Mouse (Mus musculus) layer of hippocampus, postnatal 36 days (tissue): ENCODE results near the gene Vps53. TPM values are rescaled to one million over a fixed set of nuclear protein-coding genes. Genes with fewer than 3 reads are reported as not detected.

Source experiments
- DNase-seq, 2 experiments: peaks; one replicate each; pipeline ENCODE4 v3.0.0; 2022
- total RNA-seq, 2 experiments: library from RNA; stranded (reverse); gene quantifications; 2 replicates each; pipeline ENCODE4 v1.2.3; 2021

Gene Vps53
- total RNA-seq, 2 experiments from 2014 or later, result 92.2 to 99.8 TPM

DNA sequence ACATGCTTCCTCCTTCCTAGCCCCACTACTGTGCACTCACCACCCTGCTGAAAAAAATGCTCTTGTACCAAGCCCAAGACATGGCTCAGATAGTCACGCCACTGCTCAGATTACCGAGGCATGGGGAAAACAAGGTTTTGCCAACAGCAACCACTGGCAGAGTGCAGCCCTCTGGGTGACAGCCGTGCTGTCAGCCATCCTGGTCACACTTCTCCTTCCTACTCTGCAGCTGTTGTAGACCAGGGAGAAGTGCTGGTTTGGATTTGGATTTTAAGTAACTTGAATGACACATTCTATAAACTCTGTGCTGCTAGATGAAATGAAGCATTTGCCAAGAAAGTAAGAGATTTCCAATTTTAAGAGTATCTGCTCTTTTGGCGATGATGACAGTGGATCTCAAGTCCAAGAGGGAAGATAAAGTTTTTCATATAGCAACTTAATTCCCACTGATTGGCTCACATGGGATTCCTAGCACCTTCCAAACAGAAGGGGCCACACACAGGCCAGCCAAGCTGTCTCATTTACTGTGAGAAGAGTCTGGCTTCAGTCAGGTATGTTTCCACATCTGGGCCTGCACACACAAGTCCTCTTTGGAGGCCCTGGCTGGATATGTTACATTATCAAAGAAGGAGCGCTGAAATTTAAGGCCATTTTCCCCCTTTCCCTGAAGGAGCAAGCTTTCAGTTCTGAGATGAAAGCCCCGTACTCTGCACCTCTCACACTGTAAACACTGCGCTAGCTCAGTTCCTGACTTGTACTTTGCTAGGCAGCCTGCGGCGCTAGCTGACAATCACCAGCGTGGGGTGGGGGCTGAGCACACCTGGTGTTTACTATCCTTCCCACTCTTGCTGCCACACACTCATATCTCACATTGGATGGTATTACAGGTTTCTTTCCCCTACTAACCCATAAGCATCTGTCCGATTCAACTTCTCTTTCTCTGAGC, 72.6 kb downstream of the Vps53 start:
- no peak for DNase-seq

DNA sequence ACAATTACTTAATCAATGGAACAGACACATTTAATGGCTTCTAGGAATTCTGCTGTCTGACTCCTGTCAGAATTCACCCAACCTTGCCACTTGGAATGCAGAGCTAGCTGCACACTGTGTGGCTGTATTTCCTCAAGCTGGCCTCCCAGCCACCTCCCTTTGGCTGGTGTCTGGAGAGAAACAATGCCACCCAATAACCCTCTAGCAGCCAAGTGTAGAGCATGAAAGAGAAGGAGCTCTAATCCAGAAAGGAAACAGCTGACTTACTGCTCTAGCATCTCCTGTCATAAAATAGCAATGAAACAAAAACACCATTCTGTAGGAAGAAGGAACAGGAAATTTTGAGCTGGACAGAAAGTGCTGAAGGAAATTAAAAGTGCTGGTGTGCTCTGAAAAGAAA, 78.3 kb downstream of the Vps53 start:
- DNase-seq, result no peak

DNA sequence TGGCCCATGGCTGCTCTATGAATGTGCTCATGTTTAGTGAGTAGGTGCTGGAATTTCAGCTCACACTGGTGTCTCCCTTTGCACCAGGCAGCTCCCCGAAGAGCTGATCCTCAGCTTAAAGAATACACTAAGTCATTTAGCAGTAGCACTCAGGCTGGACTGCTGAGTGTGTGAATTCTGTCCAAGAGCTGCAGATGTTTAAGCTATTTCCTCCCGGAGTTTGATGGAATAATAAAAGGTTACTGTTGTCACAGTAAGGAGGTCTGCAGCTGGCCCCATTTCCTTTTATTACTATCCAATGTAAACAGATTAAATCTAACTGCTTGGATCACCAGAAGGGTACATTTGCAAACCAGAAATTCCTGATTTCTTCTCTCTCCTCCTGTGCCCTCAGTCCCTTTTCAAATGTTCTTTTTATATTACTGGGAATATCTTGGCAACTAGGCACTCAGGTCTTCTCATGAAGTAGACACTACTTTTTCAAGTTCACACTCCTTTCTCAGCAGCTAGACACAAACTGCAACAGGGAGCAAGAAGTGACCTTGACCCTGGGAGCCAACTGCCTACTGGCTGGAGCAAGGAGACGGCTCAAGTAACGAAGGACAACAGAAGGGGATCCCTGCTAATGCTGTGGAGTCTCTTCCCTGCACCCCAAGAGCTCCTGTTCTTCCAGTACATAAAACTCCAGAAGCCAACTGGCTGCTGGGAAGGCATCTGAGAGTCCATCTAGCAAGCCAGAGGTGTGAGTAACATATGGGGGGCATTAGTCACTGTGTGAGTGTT, 80.1 kb downstream of the Vps53 start:
- no peak for DNase-seq

DNA sequence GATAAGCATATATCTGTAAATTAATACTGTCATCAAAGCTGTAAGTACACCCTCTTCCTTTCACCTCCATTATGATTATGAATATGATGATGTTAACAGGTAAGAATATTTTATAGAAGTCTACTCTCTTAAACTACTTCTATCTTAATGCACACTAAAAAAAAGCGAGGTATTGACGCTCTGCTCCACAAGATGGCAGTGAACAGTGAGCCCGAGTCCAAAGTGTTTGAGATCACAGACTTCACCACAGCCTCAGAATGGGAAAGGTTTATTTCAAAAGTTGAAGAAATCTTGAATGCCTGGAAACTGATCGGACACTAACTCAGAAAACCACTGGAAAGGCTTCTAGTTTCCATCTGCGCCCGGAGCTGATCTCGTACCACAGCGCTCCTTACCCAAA, 85.8 kb downstream of the Vps53 start:
- no peak for DNase-seq

DNA sequence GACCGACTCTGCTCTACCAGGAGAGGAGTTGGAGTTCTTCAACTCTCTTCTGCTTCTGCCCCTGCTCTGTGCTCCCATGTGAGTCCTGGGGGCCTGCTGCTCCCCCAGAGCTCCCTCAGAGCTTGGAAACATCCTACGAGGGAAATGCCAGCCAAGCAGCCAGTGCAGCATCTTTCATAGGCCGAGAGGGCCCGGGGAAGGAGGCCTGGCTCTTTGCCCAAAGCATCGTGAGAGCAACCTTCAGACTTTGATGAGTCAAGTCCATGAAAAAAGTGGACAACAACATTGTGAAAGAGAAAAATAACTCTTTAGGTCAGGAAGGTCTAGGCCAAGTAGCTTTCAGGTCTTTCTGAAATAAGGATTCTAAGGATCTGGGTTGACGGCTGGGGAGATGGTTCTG, 89.7 kb downstream of the Vps53 start:
- no peak for DNase-seq

- no peak for DNase-seq
Observed at GRCm38 (mm10) chr11:76088506-76088905, 90.9 kb downstream of the Vps53 start.

- no peak for DNase-seq
Observed at GRCm38 (mm10) chr11:76085898-76086591, 93.4 kb downstream of the Vps53 start.

- no peak for DNase-seq
Observed at GRCm38 (mm10) chr11:76084943-76085342, 94.5 kb downstream of the Vps53 start.

DNA sequence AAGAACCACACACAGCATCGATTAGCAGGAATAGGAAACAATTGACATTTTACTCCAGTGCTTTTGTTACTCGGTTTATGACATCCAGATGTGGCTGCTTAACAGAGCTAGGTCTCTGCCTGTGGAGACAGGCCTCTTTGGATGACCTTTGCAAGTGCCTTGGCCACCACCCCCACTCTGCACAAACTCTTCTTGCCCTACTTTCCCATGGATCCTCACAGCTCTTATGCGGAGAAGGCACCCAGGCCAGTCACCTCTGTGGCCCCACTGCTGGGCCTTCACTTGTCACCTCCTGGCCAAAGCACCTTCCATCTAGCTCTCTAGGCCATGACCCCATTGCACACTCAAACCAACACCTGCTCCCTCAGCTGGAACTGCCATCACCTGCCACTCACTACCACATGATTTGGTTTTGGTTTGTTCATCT, 95.5 kb downstream of the Vps53 start:
- DNase-seq, result no peak

GRCm38 (mm10) chr11:76081048-76081640, 98.3 kb downstream of the Vps53 start:
- no peak for DNase-seq

GRCm38 (mm10) chr11:76080293-76080692, 99.2 kb downstream of the Vps53 start:
- DNase-seq, result no peak

DNA sequence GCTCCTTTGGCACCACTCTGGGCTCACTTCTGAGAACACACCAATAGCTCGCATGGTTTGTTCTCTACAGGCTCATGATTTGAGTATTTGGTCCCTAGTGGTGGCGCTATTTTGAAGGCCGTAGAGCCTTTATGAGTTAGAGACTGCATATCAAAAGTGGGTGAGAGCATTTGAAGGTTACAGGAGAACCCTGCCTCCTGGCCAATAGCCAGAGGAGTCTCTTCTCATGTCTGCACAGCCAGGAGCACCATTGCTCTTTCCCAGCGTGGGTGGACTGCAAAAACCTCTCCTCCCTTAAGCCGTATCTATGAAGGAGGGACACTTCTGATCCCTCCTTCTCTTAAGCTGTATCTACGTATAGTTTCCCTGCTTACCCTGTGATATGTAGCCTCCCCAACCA, 102.1 kb downstream of the Vps53 start:
- no peak for DNase-seq

DNA sequence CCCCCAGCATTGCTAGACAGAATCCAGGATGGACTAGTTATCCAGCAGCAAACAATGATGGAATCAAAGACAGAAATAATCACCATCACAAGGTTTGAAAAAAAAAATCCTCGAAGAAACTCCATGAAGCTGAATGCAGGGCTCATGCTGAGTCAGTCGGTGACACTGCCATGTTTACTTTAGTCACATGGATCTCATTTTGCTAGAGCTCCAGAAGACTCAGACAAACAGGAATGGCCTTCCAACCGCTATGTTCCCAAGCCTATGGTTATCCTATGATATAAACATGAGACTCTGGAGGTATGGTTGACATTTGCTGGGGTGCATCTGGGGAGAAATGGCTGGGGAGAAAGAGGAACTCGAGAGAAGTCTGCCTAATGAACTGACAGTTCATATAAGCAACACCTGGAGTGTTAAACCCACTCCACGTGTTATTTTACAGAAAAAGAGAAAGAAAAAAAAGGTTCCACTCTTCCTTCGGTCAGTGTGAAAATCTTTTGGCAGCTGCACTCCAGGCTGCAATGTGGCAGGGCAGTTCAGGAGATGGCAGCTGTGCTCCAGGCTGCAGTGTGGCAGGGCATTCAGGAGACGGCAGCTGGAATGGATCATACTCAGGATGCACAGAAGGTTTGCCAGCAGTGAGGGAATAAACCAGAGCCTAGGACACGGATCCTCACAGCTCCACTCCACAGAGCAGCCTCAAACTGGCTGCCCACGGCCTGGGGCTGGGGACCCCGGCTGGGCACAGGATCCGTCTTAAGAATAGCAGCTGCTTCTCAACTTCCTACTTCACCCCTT, 105.0 kb downstream of the Vps53 start:
- no peak for DNase-seq

- no peak for DNase-seq
Observed at GRCm38 (mm10) chr11:76069816-76070215, 109.6 kb downstream of the Vps53 start.

GRCm38 (mm10) chr11:76066563-76067156, 112.8 kb downstream of the Vps53 start:
- DNase-seq, result no peak

- DNase-seq, result no peak
Observed at GRCm38 (mm10) chr11:76065521-76066095, 113.8 kb downstream of the Vps53 start.

DNA sequence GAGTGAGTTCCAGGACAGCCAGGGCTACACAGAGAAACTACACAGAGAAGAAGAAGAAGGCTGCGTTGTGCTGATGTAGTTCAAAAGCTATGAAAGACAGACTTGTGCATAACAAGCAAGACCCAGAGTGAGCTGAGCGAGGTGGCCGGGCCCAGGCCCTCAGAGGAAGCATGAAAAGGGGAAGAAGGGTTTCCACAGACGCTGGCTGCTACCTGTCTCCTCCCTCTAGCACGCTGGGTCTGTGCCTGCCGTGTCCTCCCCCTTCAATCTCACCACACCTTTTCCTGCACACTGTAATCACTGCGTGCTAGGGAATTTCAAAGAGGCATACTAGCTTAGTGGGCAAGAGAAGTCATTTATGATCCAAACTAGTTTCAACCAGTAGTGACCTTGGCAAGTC, 115.0 kb downstream of the Vps53 start:
- no peak for DNase-seq

GRCm38 (mm10) chr11:76060906-76061305, 118.5 kb downstream of the Vps53 start:
- no peak for DNase-seq

- DNase-seq, result no peak
Observed at GRCm38 (mm10) chr11:76059971-76060370, 119.5 kb downstream of the Vps53 start.

DNA sequence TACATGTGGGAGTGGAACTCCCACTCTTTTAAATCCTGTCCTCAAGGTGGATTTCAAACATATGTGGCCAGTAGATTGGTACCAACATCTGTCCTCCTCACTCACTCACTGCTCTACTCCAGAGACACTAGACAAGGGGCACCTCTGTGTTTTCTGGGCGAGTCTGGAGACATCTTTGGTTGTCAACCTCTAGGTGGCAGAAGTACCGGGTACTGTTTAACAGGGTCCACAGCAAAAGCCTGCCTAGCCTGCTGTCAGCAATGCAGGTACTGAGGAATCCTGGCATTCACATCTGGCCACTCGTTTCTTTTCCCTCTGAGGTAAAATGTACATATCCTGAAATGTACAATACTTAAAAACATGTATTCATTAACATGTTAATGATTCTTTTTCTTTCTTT, 123.0 kb downstream of the Vps53 start:
- DNase-seq, result no peak

- no peak for DNase-seq
Observed at GRCm38 (mm10) chr11:76052496-76052895, 127.0 kb downstream of the Vps53 start.
